Comparison of ENCODE assay signal across 27 mouse cellular contexts in the genomic region with DNA sequence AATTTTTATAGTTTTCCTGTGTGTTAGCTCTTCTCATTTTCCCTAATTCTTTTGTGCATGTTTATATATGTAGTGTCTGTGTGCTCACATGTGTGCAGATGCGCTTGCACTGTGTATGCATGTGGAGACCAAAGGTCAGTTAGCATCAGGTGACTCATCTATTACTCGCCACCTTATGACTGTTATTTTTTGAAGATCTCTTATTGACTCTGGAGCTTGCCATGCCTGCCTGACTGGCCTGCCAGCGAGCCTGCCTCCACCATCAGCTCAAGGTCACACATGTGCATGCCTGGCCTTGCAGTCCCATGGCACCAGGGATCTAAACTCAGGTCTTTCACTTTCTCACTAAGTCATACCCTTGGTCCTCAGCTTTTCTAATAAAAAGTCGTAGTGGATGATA. TPM values are rescaled to one million over a fixed set of nuclear protein-coding genes. Genes with fewer than 3 reads are reported as not detected.
DNase-seq lines count a peak whose midpoint lies in the region; ATAC-seq and TF ChIP-seq lines count a peak whose summit lies in the region.
"Had no signal": no experiment of that assay in that cellular context is flagged by ENCODE, and none has a peak within 500 bp of the region (broad histone marks: within the 10 kb centered on the region; RNA-seq: fewer than 3 reads in every experiment).

No protein-coding gene starts in this region.

- H3K9me3 ChIP-seq in intestine, postnatal 0 days (ENCODE audit: control insufficient read depth): no peaks in the 10 kb centered on the region
- H3K9me3 ChIP-seq: embryonic facial prominence, embryonic 10.5 days; embryonic facial prominence, embryonic 15.5 days; forebrain, embryonic 13.5 days; heart, embryonic 10.5 days; heart, embryonic 15.5 days; hindbrain, embryonic 12.5 days; liver, embryonic 15.5 days; lung, embryonic 15.5 days; midbrain, embryonic 10.5 days had no signal

- H3K4me2 ChIP-seq in intestine, postnatal 0 days (replicated peaks; ENCODE audit: low read depth): no peak overlapping the region
- H3K4me2 ChIP-seq: embryonic facial prominence, embryonic 15.5 days; forebrain, embryonic 13.5 days; heart, embryonic 15.5 days; hindbrain, embryonic 12.5 days; liver, embryonic 15.5 days; lung, embryonic 15.5 days had no signal

- H3K4me3 ChIP-seq in intestine, postnatal 0 days (ENCODE audit: low read depth, low read length): no peak overlapping the region
- H3K4me3 ChIP-seq: embryonic facial prominence, embryonic 10.5 days; embryonic facial prominence, embryonic 15.5 days; forebrain, embryonic 13.5 days; heart, embryonic 10.5 days; heart, embryonic 15.5 days; hindbrain, embryonic 12.5 days; layer of hippocampus, adult 2 months; liver, embryonic 15.5 days; lung, embryonic 15.5 days; midbrain, embryonic 10.5 days had no signal

- no peak overlapping the region for H3K9ac ChIP-seq in intestine, postnatal 0 days (ENCODE audit: low read depth, low read length)
- H3K9ac ChIP-seq: embryonic facial prominence, embryonic 15.5 days; forebrain, embryonic 13.5 days; heart, embryonic 15.5 days; hindbrain, embryonic 12.5 days; liver, embryonic 15.5 days; lung, embryonic 15.5 days had no signal

- peaks cover 8% of the 10 kb centered on the region; the same call in 1 of the 2 replicates for H3K36me3 ChIP-seq in intestine, postnatal 0 days (ENCODE audit: control insufficient read depth, insufficient read depth)
- H3K36me3 ChIP-seq: heart, embryonic 10.5 days; heart, embryonic 15.5 days; liver, embryonic 15.5 days had no signal

- H3K4me1 ChIP-seq in intestine, postnatal 0 days (replicated peaks; ENCODE audit: control insufficient read depth, insufficient read depth, low read length): no peaks in the 10 kb centered on the region
- H3K4me1 ChIP-seq: embryonic facial prominence, embryonic 10.5 days; embryonic facial prominence, embryonic 15.5 days; forebrain, embryonic 13.5 days; heart, embryonic 10.5 days; heart, embryonic 15.5 days; hindbrain, embryonic 12.5 days; liver, embryonic 15.5 days; lung, embryonic 15.5 days; midbrain, embryonic 10.5 days had no signal

- peak; percentile 9 for DNase-seq in adrenal gland, postnatal 25 days
- DNase-seq in adrenal gland, postnatal 4 days (ENCODE audit: low spot score in 2 of 2): no peak
- peak; percentile 30 for DNase-seq in 3T3-L1 (ENCODE audit: low read depth, low spot score)
- DNase-seq in NIH3T3 (ENCODE audit: low read depth): peak; percentile 33
- no peak for DNase-seq in frontal cortex, postnatal 36 days (ENCODE audit: low spot score in 2 of 2)
- no peak for DNase-seq in kidney, adult 18-20 months
- DNase-seq: cerebellum, adult 18-20 months; cerebellum, postnatal 14 days; gastrocnemius, postnatal 14 days; kidney, adult 2 months; right cerebral cortex, adult 18-20 months; spleen, adult 18-20 months; thymus, postnatal 4 days had no signal

- ATAC-seq in intestine, postnatal 0 days: peak; percentile 79
- ATAC-seq: forebrain, embryonic 13.5 days; hindbrain, postnatal 0 days; midbrain, embryonic 16.5 days had no signal

- no peak overlapping the region for H3K27ac ChIP-seq in intestine, postnatal 0 days (ENCODE audit: low read depth, low read length)
- H3K27ac ChIP-seq: embryonic facial prominence, embryonic 10.5 days; embryonic facial prominence, embryonic 15.5 days; forebrain, embryonic 13.5 days; heart, embryonic 10.5 days; heart, embryonic 15.5 days; hindbrain, embryonic 12.5 days; hindbrain, postnatal 0 days; layer of hippocampus, adult 2 months; liver, embryonic 15.5 days; lung, embryonic 15.5 days; midbrain, embryonic 10.5 days had no signal

- no peak for TF ChIP-seq CTCF in intestine, postnatal 0 days (IDR thresholded peaks at IDR 0.05; ENCODE audit: low read depth)

- no peaks in the 10 kb centered on the region for H3K27me3 ChIP-seq in intestine, postnatal 0 days (replicated peaks; ENCODE audit: control insufficient read depth, insufficient read depth, low read length)
- H3K27me3 ChIP-seq: CH12.LX; embryonic facial prominence, embryonic 15.5 days; forebrain, embryonic 13.5 days; heart, embryonic 15.5 days; hindbrain, embryonic 12.5 days; liver, embryonic 15.5 days; lung, embryonic 15.5 days had no signal

- WGBS in intestine, postnatal 0 days: 50% methylated on average over 4 of the region's 4 CpGs

RNA-seq across cellular contexts. Expression of a gene that starts 12.7 kb away (rescaled TPM):
- 28.7 and 48.8 TPM in 2 replicates for total RNA-seq in adrenal gland, postnatal 25 days (2021)
- 10 to 100 TPM; 51.6 to 53.6 TPM for total RNA-seq in adrenal gland, postnatal 4 days (2021)
- polyA plus RNA-seq in intestine, postnatal 0 days (2015; fragmentation: Nextera tagmentation; extraction: Ambion mirVana): 43.5 and 45.6 TPM in 2 replicates

RNA-seq across cellular contexts. Expression of a gene that starts 49.9 kb away (rescaled TPM):
- 12.5 and 13.0 TPM in 2 replicates for total RNA-seq in adrenal gland, postnatal 25 days (2021)
- total RNA-seq in adrenal gland, postnatal 4 days (2021): 10 to 100 TPM; 10.8 to 11.4 TPM
- polyA plus RNA-seq in intestine, postnatal 0 days (2015; fragmentation: Nextera tagmentation; extraction: Ambion mirVana): 2.9 and 3.0 TPM in 2 replicates

Comparison
In these comparisons a context has a peak if more than half of its experiments do, and no peak if none do; other contexts are left out.
1. DNase-seq: peak in adrenal gland, postnatal 25 days (single experiment), 3T3-L1 (single experiment) and NIH3T3 (single experiment); none in adrenal gland, postnatal 4 days (0 of 2), frontal cortex, postnatal 36 days (0 of 2) and kidney, adult 18-20 months (single experiment).